Mouse (Mus musculus): ENCODE results near the gene Pxylp1. TPM values are rescaled to one million over a fixed set of nuclear protein-coding genes. Genes with fewer than 3 reads are reported as not detected.

Pxylp1 gene
- total RNA-seq, 2 experiments from 2014 or later: 17.1 to 20.7 TPM

Other genes starting within 250 kb of the Pxylp1 start
- gene Zbtb38, start 139.8 kb downstream of the Pxylp1 start, total RNA-seq (2021): 10 to 100 TPM; 42.8 to 43.1 TPM
- 10 to 100 TPM in 1 of 2 experiments, 1 to 10 TPM in 1; 4.5 to 10.1 TPM for gene Spsb4, start 126.2 kb upstream of the Pxylp1 start, total RNA-seq (2021)
- 100 to 1,000 TPM; 116 to 123 TPM for gene Slc25a36, start 218.5 kb upstream of the Pxylp1 start, total RNA-seq (2021)

All from adrenal gland, postnatal 4 days (tissue).